Mouse (Mus musculus): Measurements from ENCODE around the gene Ptch2.

GRCm38 (mm10) chr4:117148047-117148713, 52.3 kb downstream of the Ptch2 start:
- no peak for TF ChIP-seq CTCF (IDR thresholded peaks at IDR 0.05)
- no peak for TF ChIP-seq EP300 (IDR thresholded peaks at IDR 0.05)
